Mouse (Mus musculus): ENCODE results near the gene Fyb2. TPM values are rescaled to one million over a fixed set of nuclear protein-coding genes. Genes with fewer than 3 reads are reported as not detected.

Gene Fyb2
- 0.19 TPM in 1 of 2 replicates, not detected in the other for polyA plus RNA-seq (2012)

DNA sequence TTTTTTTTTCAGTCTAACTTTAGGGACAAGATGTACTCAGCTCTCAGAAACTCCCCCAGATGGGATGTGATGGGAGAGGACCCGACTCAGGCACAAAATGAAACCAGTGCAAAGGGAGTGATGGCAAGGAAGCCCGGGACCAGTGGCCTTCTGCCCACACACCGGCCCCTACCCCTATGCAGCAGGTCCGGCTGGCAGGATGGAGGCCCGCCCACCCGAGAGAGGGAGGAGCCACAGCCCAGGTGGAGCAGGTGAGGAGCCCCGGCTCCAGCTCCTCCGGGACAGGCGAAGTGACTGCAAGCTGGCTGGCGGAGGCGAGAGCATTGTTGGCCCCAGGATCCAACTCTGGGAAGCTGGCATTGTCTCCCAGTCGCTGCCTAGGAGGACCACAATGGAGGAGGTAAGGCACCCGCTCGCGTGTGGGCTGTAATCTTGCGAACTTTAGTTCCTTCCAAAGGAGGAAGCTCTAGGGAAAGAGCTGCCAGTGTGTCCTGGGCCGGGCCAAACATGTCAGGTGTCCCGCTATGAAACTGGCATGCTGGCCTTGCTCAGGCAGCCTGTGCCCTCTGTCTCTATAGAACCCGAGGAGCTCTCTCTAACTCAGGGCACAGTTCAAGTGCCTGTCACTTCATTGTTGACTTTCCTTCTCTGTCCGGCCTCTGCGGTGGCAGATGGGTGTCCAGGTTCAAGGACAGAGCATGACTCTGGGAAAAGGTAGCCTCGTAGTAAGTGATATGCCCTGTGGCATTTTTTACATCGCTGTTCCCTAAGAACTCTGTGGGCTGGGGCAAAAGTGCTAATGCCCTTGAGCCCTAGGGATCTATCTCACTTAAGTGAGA is at the start of gene Fyb2:
Gene Fyb2 (plus strand): TSS at position 166 of the 839 bp plus-strand sequence.

DNA sequence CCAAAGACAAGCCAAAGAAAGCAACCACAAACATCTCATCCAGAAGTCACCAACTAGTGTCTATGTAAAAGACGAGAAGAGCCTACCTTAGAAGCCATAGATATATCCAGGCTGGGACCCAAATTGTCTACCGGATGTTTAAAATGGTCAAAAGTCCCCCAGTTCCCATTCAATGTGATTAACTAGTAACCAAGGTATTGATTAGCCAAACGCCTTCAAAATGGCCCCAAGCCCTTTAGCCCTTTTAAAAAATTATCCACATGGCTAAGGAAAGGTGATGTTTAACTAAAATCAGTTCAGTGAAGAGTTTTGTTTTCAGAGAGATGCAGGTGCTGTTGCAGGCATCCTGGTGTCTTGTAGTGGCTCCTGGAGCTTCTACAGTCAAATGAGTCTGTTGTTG is 36.9 kb upstream of the Fyb2 start, which contains the start of gene C8a:
Gene C8a (minus strand): TSS at position 76 of the 400 bp plus-strand sequence.

Other genes starting within 250 kb of the Fyb2 start
- not detected in 2 replicates for gene C8b, start 147.1 kb upstream of the Fyb2 start, polyA plus RNA-seq (2012)
- not detected in 2 replicates for gene Gm17662, start 56.1 kb upstream of the Fyb2 start, polyA plus RNA-seq (2012)
- not detected in 2 replicates for gene C8a, start 37.1 kb upstream of the Fyb2 start, polyA plus RNA-seq (2012)
- 0.09 and 0.10 TPM in 2 replicates for gene Prkaa2, start 196.4 kb downstream of the Fyb2 start, polyA plus RNA-seq (2012)
- gene Plpp3, start 243.9 kb downstream of the Fyb2 start, polyA plus RNA-seq (2012): 0.44 and 0.48 TPM in 2 replicates

Data from megakaryocyte-erythroid progenitor cell, adult 5 weeks (primary cell).